Mouse (Mus musculus) testis, adult 2 months (tissue): ENCODE data around the gene Zfyve27. TPM values are rescaled to one million over a fixed set of nuclear protein-coding genes. Genes with fewer than 3 reads are reported as not detected.

Source experiments
- H3K27ac ChIP-seq: fragments of 200-500 bp; 2 replicates; pipeline ENCODE4 v1.5.1; 2012; ENCODE audit warnings: low read depth, low read length; ENCODE audit not compliant: control insufficient read depth, insufficient read depth
- H3K27me3 ChIP-seq: fragments of 200-500 bp; 2 replicates; pipeline ENCODE4 v1.6.1; 2012; ENCODE audit warnings: mild to moderate bottlenecking, low read length, moderate library complexity; ENCODE audit not compliant: control insufficient read depth, insufficient read depth
- H3K36me3 ChIP-seq: fragments of 200-500 bp; 2 replicates; pipeline ENCODE4 v1.6.1; 2012; ENCODE audit warnings: mild to moderate bottlenecking, low read length; ENCODE audit not compliant: control insufficient read depth, insufficient read depth
- H3K4me1 ChIP-seq: fragments of 200-500 bp; 2 replicates; pipeline ENCODE4 v1.6.1; 2012; ENCODE audit warnings: low read length; ENCODE audit not compliant: control insufficient read depth, insufficient read depth
- H3K4me3 ChIP-seq: fragments of 200-500 bp; 2 replicates; pipeline ENCODE4 v1.5.1; 2012; ENCODE audit warnings: low read depth, mild to moderate bottlenecking, low read length, moderate library complexity, mixed read lengths; ENCODE audit not compliant: control insufficient read depth
- CTCF ChIP-seq: fragments of 200-500 bp; IDR thresholded peaks from 2 replicates; pipeline ENCODE4 v1.5.1; 2012; ENCODE audit warnings: low read depth, mild to moderate bottlenecking, inconsistent platforms, low read length, moderate library complexity; ENCODE audit not compliant: control insufficient read depth, insufficient read depth, insufficient replicate concordance
- POLR2A ChIP-seq: fragments of 200-500 bp; IDR thresholded peaks from 2 replicates; pipeline ENCODE4 v1.6.1; 2012; ENCODE audit warnings: low read depth, mild to moderate bottlenecking, inconsistent platforms, low read length, moderate library complexity; ENCODE audit not compliant: control insufficient read depth
- polyA plus RNA-seq: library from polyadenylated mRNA; depleted of rRNA; stranded (reverse); fragments of >200 nt; gene quantifications from 2 replicates; pipeline ENCODE4 v1.2.3, GENCODE M21; 2012

Zfyve27 gene
- polyA plus RNA-seq, 1 experiment, result 60.3 TPM

GRCm38 (mm10) chr19:42182673-42183072 lies 18.9 kb downstream of the Zfyve27 start:
- Histone ChIP-seq H3K27ac (no peak overlapping the region), H3K36me3 (peaks cover 2% of the 10 kb centered on the region), H3K27me3 (no peaks in the 10 kb centered on the region), H3K4me1 (no peaks in the 10 kb centered on the region), H3K4me3 (no peak overlapping the region)
- peak; percentile 40; the same call in 1 of the 2 replicates for TF ChIP-seq CTCF
- no peak for TF ChIP-seq POLR2A

- H3K36me3 ChIP-seq, result no peaks in the 10 kb centered on the region; the same call in 1 of the 2 replicates
- TF ChIP-seq POLR2A (no peak), CTCF (no peak)
- H3K27ac ChIP-seq, result no peak overlapping the region
- no peaks in the 10 kb centered on the region for H3K27me3 ChIP-seq
- no peaks in the 10 kb centered on the region for H3K4me1 ChIP-seq
- H3K4me3 ChIP-seq, result no peak overlapping the region
These were observed 26.0 kb downstream of the Zfyve27 start for GRCm38 (mm10) chr19:42189735-42190134.

GRCm38 (mm10) chr19:42190494-42190893 lies 26.7 kb downstream of the Zfyve27 start:
- Histone ChIP-seq H3K4me3 (no peak overlapping the region), H3K4me1 (no peaks in the 10 kb centered on the region), H3K36me3 (no peaks in the 10 kb centered on the region; the same call in 1 of the 2 replicates), H3K27ac (no peak overlapping the region), H3K27me3 (no peaks in the 10 kb centered on the region)
- TF ChIP-seq CTCF, result peak; percentile 65; the same call in 1 of the 2 replicates
- TF ChIP-seq POLR2A, result no peak

- H3K27me3 ChIP-seq, result no peaks in the 10 kb centered on the region
- H3K36me3 ChIP-seq, result no peaks in the 10 kb centered on the region
- TF ChIP-seq CTCF (no peak), POLR2A (no peak)
- no peak overlapping the region for H3K27ac ChIP-seq
- no peak overlapping the region for H3K4me3 ChIP-seq
- H3K4me1 ChIP-seq, result no peaks in the 10 kb centered on the region
These were observed 29.6 kb downstream of the Zfyve27 start for GRCm38 (mm10) chr19:42193311-42193710.

- Histone ChIP-seq H3K27ac (no peak overlapping the region), H3K36me3 (no peaks in the 10 kb centered on the region), H3K4me1 (no peaks in the 10 kb centered on the region), H3K27me3 (no peaks in the 10 kb centered on the region), H3K4me3 (no peak overlapping the region)
- TF ChIP-seq POLR2A, result no peak
- TF ChIP-seq CTCF, result no peak
These were observed 32.6 kb downstream of the Zfyve27 start for GRCm38 (mm10) chr19:42196378-42196777.

GRCm38 (mm10) chr19:42197066-42197465 lies 33.3 kb downstream of the Zfyve27 start:
- no peaks in the 10 kb centered on the region for H3K36me3 ChIP-seq
- no peaks in the 10 kb centered on the region for H3K27me3 ChIP-seq
- TF ChIP-seq POLR2A (no peak), CTCF (no peak)
- H3K27ac ChIP-seq, result no peak overlapping the region
- no peaks in the 10 kb centered on the region for H3K4me1 ChIP-seq
- H3K4me3 ChIP-seq, result no peak overlapping the region

GRCm38 (mm10) chr19:42198026-42198425 lies 34.3 kb downstream of the Zfyve27 start:
- Histone ChIP-seq H3K4me3 (no peak overlapping the region), H3K27me3 (no peaks in the 10 kb centered on the region), H3K4me1 (no peaks in the 10 kb centered on the region), H3K27ac (no peak overlapping the region), H3K36me3 (no peaks in the 10 kb centered on the region)
- TF ChIP-seq POLR2A, result no peak
- TF ChIP-seq CTCF, result no peak

- Histone ChIP-seq H3K4me3 (no peak within 1 kb of the TSS), H3K36me3 (no peaks in the 10 kb centered on the region), H3K27ac (no peak within 1 kb of the TSS), H3K4me1 (no peaks in the 10 kb centered on the region), H3K27me3 (no peaks in the 10 kb centered on the region)
- TF ChIP-seq POLR2A (no peak), CTCF (no peak)
These were observed 38.1 kb downstream of the Zfyve27 start, which contains the start of gene Sfrp5 for GRCm38 (mm10) chr19:42201696-42202381. Gene Sfrp5 (minus strand): TSS chr19:42202252.
